Mouse (Mus musculus): ENCODE results near the gene Stra6.

The Stra6 gene

GRCm38 (mm10) chr9:58169426-58169825 is 105.8 kb downstream of the Stra6 start:
- DNase-seq (ENCODE audit: low read depth, low spot score) = no peak

GRCm38 (mm10) chr9:58172863-58173262 is 109.3 kb downstream of the Stra6 start:
- DNase-seq (ENCODE audit: low read depth, low spot score) = no peak

GRCm38 (mm10) chr9:58174818-58175251 is 111.2 kb downstream of the Stra6 start:
- peak; percentile 37 for DNase-seq (ENCODE audit: low read depth, low spot score)

- DNase-seq (ENCODE audit: low read depth, low spot score) = no peak
Measured at GRCm38 (mm10) chr9:58175745-58176487, 112.3 kb downstream of the Stra6 start.

GRCm38 (mm10) chr9:58177165-58177564 is 113.6 kb downstream of the Stra6 start:
- no peak for DNase-seq (ENCODE audit: low read depth, low spot score)

GRCm38 (mm10) chr9:58179390-58179789 is 115.8 kb downstream of the Stra6 start:
- no peak for DNase-seq (ENCODE audit: low read depth, low spot score)

- no peak for DNase-seq (ENCODE audit: low read depth, low spot score)
Measured at GRCm38 (mm10) chr9:58184456-58184855, 120.9 kb downstream of the Stra6 start.

GRCm38 (mm10) chr9:58194222-58194621 is 130.6 kb downstream of the Stra6 start:
- no peak for DNase-seq (ENCODE audit: low read depth, low spot score)

GRCm38 (mm10) chr9:58195671-58196070 is 132.1 kb downstream of the Stra6 start:
- DNase-seq (ENCODE audit: low read depth, low spot score) = peak; percentile 41

- peak; percentile 38 for DNase-seq (ENCODE audit: low read depth, low spot score)
Measured at GRCm38 (mm10) chr9:58196141-58196540, 132.6 kb downstream of the Stra6 start.

- peak; percentile 46 for DNase-seq (ENCODE audit: low read depth, low spot score)
Measured at GRCm38 (mm10) chr9:58196610-58197567, 133.3 kb downstream of the Stra6 start.

- DNase-seq (ENCODE audit: low read depth, low spot score) = no peak
Measured at GRCm38 (mm10) chr9:58197781-58198701, 134.5 kb downstream of the Stra6 start.

GRCm38 (mm10) chr9:58198801-58199371 is 135.3 kb downstream of the Stra6 start:
- DNase-seq (ENCODE audit: low read depth, low spot score) = no peak

- DNase-seq (ENCODE audit: low read depth, low spot score) = no peak
Measured at GRCm38 (mm10) chr9:58199381-58200269, 136.0 kb downstream of the Stra6 start.

GRCm38 (mm10) chr9:58200270-58201090 is 136.9 kb downstream of the Stra6 start:
- DNase-seq (ENCODE audit: low read depth, low spot score) = no peak

GRCm38 (mm10) chr9:58201091-58201842 is 137.7 kb downstream of the Stra6 start:
- no peak for DNase-seq (ENCODE audit: low read depth, low spot score)

GRCm38 (mm10) chr9:58201861-58202549 is 138.4 kb downstream of the Stra6 start:
- DNase-seq (ENCODE audit: low read depth, low spot score) = no peak
